Mouse (Mus musculus): ENCODE measurements around the gene Otulin. TPM values are rescaled to one million over a fixed set of nuclear protein-coding genes. Genes with fewer than 3 reads are reported as not detected.

The Otulin gene
- polyA plus RNA-seq, 1 experiment from 2014 or later = 41.3 TPM

GRCm38 (mm10) chr15:27493516-27493915 is 137.0 kb downstream of the Otulin start:
- H3K9ac ChIP-seq (ENCODE audit: low read depth, low read length) = no peak overlapping the region
- no peaks in the 10 kb centered on the region for H3K9me3 ChIP-seq (ENCODE audit: control insufficient read depth, low read length)
- H3K4me3 ChIP-seq (ENCODE audit: low read length) = no peak overlapping the region
- no peaks in the 10 kb centered on the region for H3K36me3 ChIP-seq (ENCODE audit: control insufficient read depth, insufficient read depth, low read length)
- no peak overlapping the region for H3K27ac ChIP-seq (ENCODE audit: low read depth, low read length)
- no peak for ATAC-seq (ENCODE audit: low FRiP score, low TSS enrichment)
- H3K4me2 ChIP-seq (replicated peaks; ENCODE audit: low read depth, low read length) = no peak overlapping the region
- 62% methylated on average over 10 of the region's 10 CpGs for WGBS
- no peaks in the 10 kb centered on the region for H3K4me1 ChIP-seq (ENCODE audit: control insufficient read depth, insufficient read depth, low read length)
- H3K27me3 ChIP-seq (ENCODE audit: control insufficient read depth, insufficient read depth, low read length) = no peaks in the 10 kb centered on the region

DNA sequence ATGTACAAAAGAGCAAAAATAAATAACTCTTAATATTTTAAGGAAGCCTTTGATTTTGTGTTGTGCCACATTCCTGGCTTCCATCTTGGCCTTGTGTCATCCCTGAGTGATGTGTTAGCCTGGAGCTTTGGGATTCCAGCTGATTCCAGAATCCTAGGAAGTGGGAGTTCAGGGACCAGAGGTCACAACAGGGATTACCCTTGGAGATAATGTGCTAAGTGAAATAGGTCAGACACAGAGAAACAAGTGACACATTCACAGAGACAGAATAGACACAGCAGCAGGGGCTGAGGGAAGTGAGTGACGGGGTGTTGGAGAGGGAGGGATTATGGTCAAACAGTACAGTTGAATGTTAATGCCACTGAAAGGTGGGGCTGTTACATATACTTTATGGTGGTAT is 137.8 kb downstream of the Otulin start:
- H3K4me2 ChIP-seq (replicated peaks; ENCODE audit: low read depth, low read length) = no peak overlapping the region
- H3K9me3 ChIP-seq (ENCODE audit: control insufficient read depth, low read length) = no peaks in the 10 kb centered on the region
- no peak overlapping the region for H3K27ac ChIP-seq (ENCODE audit: low read depth, low read length)
- no peak for ATAC-seq (ENCODE audit: low FRiP score, low TSS enrichment)
- WGBS = 84% methylated on average over 1 of the region's 1 CpGs
- H3K36me3 ChIP-seq (ENCODE audit: control insufficient read depth, insufficient read depth, low read length) = no peaks in the 10 kb centered on the region
- no peaks in the 10 kb centered on the region for H3K4me1 ChIP-seq (ENCODE audit: control insufficient read depth, insufficient read depth, low read length)
- no peaks in the 10 kb centered on the region for H3K27me3 ChIP-seq (ENCODE audit: control insufficient read depth, insufficient read depth, low read length)
- H3K9ac ChIP-seq (ENCODE audit: low read depth, low read length) = no peak overlapping the region
- no peak overlapping the region for H3K4me3 ChIP-seq (ENCODE audit: low read length)

Small RNA genes within 50 kb of the gene (microRNA-seq; reads per million reads assigned to microRNA genes)
- gene Mir7117 = not detected

Other genes with a start within 250 kb of the Otulin start
- gene Ank, start 164.0 kb downstream of the Otulin start, polyA plus RNA-seq (2014; fragmentation: Nextera tagmentation; extraction: Ambion mirVana) = 6.1 and 10.3 TPM in 2 replicates
- gene Otulinl, start 50.9 kb upstream of the Otulin start, polyA plus RNA-seq (2014; fragmentation: Nextera tagmentation; extraction: Ambion mirVana) = 25.1 and 26.0 TPM in 2 replicates